Mouse (Mus musculus): Measurements from ENCODE around the gene App. TPM values are rescaled to one million over a fixed set of nuclear protein-coding genes. Genes with fewer than 3 reads are reported as not detected.
A peak's percentile ranks its signal among the peaks of the same experiment; 100 is the strongest.

The App gene
- polyA plus RNA-seq (2016; fragmentation: Nextera tagmentation; extraction: Ambion mirVana), result 80.2 and 94.7 TPM in 2 replicates

DNA sequence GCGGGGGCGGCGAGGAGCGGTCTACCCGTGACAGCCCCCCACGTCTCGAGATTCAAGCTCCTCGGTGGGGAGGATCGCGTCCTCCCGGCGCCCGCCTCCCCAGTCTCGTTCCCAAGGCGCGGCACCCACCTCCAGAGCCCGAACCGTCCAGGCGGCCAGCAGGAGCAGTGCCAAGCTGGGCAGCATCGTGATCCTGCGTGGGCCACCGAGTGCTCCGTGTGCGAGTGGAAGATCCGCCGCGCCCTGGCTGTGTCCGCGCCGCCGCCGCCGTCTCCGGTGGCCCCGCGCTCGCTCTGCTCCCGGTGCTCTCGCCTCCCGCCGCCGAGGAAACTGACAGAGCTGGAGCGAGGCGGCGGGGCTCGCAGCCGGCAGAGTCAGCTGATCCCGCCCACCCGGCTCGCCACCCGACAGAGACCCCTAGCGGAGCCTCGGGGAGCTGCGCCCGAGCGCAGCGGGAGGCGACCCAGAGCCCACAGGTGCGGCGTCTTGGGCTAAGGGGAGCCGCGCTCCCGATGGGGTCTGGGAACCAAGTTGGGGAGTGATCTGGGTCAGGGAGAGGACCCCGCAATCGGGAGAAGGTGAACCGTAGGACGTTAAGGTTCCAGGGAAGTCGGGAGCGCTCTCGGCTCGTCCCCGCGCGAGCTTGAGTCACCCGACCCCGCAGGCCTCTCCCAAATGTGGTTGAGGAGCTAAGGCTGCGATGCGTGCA lies at the start of gene App:
Gene App, minus strand, starts transcription at position 394 of the 709 bp plus-strand sequence.
- H3K27ac ChIP-seq, result peak within 1 kb of the TSS; percentile 90
- WGBS, result under 1% methylated on average over 74 of the region's 78 CpGs
- H3K4me3 ChIP-seq, result peak within 1 kb of the TSS; percentile 92
- peaks cover 9% of the 10 kb centered on the region for H3K27me3 ChIP-seq (ENCODE audit: low read depth, poor library complexity, severe bottlenecking)
- no peaks in the 10 kb centered on the region for H3K9me3 ChIP-seq (replicated peaks)
- DNase-seq (ENCODE audit: low spot score), result peak; percentile 92
- H3K4me1 ChIP-seq, result peaks cover 34% of the 10 kb centered on the region
- H3K36me3 ChIP-seq, result peaks cover 4% of the 10 kb centered on the region; the same call in 1 of the 2 replicates

DNA sequence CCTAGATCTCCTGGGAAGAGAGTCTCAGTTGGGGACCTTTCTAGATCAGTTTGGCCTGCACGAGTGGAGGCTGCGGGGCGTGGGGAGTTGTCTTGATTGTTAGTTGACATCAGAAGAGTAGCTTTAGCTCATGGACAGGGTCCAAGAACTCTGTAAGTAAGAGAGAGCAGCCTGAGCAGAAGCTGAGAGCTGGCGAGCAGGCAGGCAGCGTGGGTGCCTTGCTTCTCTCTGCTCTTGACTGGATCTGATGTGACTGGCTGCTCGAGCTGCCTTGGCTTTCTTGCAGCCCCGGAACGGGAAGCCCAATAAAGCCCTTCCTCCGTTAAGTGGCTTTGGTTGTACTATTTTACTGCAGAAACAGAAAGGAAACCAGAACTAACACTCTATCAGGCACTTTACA lies 42.3 kb upstream of the App start:
- no peak for DNase-seq (ENCODE audit: low spot score)
- no peaks in the 10 kb centered on the region for H3K36me3 ChIP-seq
- H3K27ac ChIP-seq, result no peak overlapping the region
- H3K27me3 ChIP-seq (ENCODE audit: low read depth, poor library complexity, severe bottlenecking), result no peaks in the 10 kb centered on the region
- no peaks in the 10 kb centered on the region for H3K9me3 ChIP-seq (replicated peaks)
- WGBS, result 82% methylated on average over 9 of the region's 9 CpGs
- peaks cover 13% of the 10 kb centered on the region for H3K4me1 ChIP-seq
- H3K4me3 ChIP-seq, result no peak overlapping the region

DNA sequence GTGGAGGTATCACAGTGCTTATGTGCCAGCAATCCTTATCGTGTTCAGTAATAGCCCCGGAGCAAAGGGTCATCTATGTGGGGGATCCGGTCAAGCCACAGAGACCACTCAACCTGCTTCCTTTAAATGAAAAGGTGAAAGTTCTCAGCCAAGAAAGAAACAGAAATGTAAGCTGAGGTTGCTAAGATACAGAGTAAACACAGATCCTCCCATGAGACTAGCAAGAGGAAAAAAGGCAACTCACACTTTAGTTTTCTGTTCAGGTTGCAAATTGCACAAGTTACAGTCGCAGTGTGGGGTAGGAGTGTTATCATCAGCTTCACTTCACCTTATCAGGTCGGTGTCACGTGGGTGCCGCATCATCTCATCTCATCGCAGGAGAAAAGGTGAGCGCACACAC lies 41.6 kb upstream of the App start:
- Histone ChIP-seq H3K27ac (no peak overlapping the region), H3K27me3 (ENCODE audit: low read depth, poor library complexity, severe bottlenecking) (no peaks in the 10 kb centered on the region), H3K4me3 (no peak overlapping the region), H3K36me3 (no peaks in the 10 kb centered on the region), H3K9me3 (replicated peaks) (no peaks in the 10 kb centered on the region), H3K4me1 (peaks cover 6% of the 10 kb centered on the region)
- 89% methylated on average over 9 of the region's 9 CpGs for WGBS
- no peak for DNase-seq (ENCODE audit: low spot score)

DNA sequence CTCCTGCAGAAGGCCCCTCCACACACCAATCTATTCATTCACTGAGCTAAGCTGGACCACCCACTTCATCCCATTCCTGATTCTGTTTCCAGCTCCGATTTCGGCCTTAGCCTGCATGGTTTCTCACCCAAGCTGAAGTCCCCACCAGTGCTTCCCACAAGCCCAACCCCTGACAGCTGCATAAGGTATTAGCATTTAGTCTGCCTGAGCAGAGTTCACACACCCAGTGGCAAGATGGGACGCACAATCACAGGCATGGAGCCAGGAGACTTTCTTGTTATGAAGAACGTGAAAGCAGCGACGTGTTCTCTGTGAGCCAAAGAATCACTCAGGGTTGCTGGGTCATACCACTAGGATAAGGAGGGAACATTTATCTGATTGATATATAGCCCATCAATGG lies 22.1 kb upstream of the App start:
- Histone ChIP-seq H3K4me3 (no peak overlapping the region), H3K27ac (no peak overlapping the region), H3K4me1 (no peaks in the 10 kb centered on the region), H3K36me3 (no peaks in the 10 kb centered on the region), H3K27me3 (ENCODE audit: low read depth, poor library complexity, severe bottlenecking) (no peaks in the 10 kb centered on the region), H3K9me3 (replicated peaks) (no peaks in the 10 kb centered on the region)
- WGBS, result 81% methylated on average over 6 of the region's 6 CpGs
- DNase-seq (ENCODE audit: low spot score), result no peak

DNA sequence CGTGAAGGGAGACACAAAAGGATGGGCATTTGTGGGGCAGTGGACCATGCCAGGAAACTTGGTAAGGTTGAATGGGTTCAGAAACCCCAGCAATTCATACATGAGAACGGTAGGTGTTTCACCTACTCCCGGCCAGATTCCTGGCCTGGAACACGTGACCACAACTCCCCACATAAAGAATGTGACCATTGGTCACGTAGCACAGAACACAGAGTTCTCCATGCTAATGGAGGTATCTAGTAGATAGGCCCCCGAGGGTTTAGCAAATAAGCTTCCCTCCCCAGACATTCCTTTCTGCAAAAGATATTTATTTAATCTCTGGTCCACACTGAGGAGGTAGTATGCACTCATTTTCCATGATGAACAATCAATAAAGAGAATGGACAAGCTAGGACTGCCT lies 21.6 kb upstream of the App start:
- Histone ChIP-seq H3K27me3 (ENCODE audit: low read depth, poor library complexity, severe bottlenecking) (no peaks in the 10 kb centered on the region), H3K4me1 (no peaks in the 10 kb centered on the region), H3K27ac (no peak overlapping the region), H3K4me3 (no peak overlapping the region), H3K36me3 (no peaks in the 10 kb centered on the region), H3K9me3 (replicated peaks) (no peaks in the 10 kb centered on the region)
- DNase-seq (ENCODE audit: low spot score), result no peak
- WGBS, result 89% methylated on average over 6 of the region's 6 CpGs

DNA sequence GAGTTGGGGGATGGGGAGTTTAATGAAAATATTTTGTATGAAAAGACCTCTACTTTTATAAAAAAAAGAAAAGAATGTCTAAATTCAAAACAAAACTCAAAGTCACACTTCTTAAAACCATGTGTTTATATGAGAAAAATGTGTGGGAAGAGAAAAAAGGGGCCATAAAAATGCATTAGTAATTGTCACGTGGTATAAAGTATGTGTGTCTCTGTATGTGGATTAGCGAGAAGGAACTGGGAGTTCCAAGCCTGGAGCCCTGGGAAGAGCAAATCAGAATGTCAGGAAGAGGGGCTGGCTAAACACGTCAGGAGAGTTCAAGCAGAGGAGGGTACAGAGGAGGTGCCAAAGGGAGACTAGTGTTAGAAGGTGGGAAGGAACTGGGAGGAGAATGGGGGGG lies 7.9 kb upstream of the App start:
- Histone ChIP-seq H3K4me3 (no peak overlapping the region), H3K36me3 (no peaks in the 10 kb centered on the region), H3K9me3 (replicated peaks) (no peaks in the 10 kb centered on the region), H3K27ac (no peak overlapping the region), H3K27me3 (ENCODE audit: low read depth, poor library complexity, severe bottlenecking) (no peaks in the 10 kb centered on the region), H3K4me1 (peaks cover 4% of the 10 kb centered on the region; the same call in 1 of the 2 replicates)
- DNase-seq (ENCODE audit: low spot score), result no peak
- 65% methylated on average over 3 of the region's 3 CpGs for WGBS

DNA sequence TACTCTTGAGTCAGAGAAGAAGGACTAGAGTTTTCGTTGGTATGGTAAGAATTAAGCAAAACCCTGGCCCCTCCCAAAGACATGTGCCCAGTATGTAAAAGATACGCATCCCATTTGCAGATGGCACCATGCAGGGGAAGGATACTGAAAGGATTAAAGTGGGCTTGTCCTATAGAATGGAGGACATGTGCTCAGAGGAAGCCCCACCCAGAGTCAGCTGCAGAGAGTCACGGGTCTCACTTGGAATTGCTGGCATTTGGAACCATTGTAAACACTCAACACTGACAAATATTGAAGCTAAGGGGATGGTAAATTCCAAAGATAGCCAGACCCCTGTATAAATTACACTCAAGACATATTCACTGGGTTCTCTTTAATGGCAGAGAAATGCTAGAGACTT lies 7.1 kb upstream of the App start:
- DNase-seq (ENCODE audit: low spot score), result no peak
- Histone ChIP-seq H3K9me3 (replicated peaks) (no peaks in the 10 kb centered on the region), H3K4me1 (peaks cover 4% of the 10 kb centered on the region; the same call in 1 of the 2 replicates), H3K4me3 (no peak overlapping the region), H3K27me3 (ENCODE audit: low read depth, poor library complexity, severe bottlenecking) (no peaks in the 10 kb centered on the region), H3K27ac (no peak overlapping the region), H3K36me3 (no peaks in the 10 kb centered on the region)
- 85% methylated on average over 3 of the region's 3 CpGs for WGBS

DNA sequence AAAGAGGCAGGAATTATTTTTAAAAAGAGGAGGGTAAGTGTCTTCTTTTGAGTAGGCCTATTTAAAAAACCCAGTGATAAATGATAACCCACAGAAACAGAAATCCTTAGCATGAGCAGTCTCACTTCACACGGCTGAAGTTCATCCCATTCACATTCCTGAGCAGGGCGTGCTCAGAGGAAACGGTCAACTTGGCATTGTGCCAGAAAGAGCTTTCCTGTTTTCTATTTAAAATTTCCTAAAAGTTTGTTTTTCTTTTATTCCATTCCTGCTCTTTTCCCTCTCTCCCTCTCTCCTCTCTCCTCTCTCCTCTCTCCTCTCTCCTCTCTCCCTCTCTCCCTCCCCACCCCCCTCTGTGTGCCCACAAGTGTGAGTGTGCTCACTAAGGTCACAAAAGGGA lies 3.1 kb upstream of the App start:
- no peak for DNase-seq (ENCODE audit: low spot score)

DNA sequence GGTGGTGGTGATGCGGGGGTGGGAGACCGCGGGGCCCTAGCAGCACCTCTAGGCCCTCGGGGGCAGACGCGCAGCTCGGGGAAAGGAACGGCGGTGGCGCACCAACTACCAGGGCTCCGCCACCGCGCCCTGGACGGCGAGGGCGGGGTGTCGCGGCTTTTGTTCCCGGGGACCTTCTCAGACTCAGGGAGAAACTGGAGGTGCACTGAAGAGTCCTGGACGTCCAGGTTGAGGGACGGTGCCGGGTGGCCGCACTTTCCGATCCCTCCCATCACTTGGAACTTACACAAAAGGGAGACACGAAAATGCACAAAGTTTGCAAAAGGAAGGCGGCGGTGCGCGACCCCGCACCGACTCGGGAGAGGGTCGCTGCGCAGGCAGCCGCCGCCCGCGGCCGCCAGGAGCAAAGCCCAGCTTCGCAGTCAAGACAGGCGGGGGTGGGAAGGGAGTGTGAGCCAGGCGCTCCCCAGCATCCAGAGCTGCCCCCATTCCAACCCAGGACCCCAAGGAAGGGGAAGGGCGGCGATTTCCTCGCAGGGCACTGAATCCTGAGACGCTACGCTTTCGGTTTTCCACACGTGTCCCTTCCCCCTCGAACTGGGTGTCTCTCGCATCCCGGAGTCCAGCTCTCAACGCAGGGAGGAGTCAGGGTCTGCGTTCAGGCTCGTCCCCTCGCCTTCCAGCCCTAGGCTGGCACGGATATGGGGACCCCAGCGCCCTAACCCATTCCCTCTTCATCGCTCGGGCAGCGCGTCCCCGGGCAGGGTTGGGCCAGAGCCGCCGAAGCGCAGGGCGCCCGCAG lies 794 bp downstream of the App start:
- Histone ChIP-seq H3K27me3 (ENCODE audit: low read depth, poor library complexity, severe bottlenecking) (peaks cover 9% of the 10 kb centered on the region), H3K4me3 (peak overlapping the region; percentile 92), H3K27ac (peak overlapping the region; percentile 90), H3K4me1 (peaks cover 35% of the 10 kb centered on the region), H3K9me3 (replicated peaks) (no peaks in the 10 kb centered on the region), H3K36me3 (peaks cover 11% of the 10 kb centered on the region)
- WGBS, result under 1% methylated on average over 68 of the region's 68 CpGs
- peak; percentile 78 for DNase-seq (ENCODE audit: low spot score)

More for the DNA sequence above, 3.1 kb upstream of the App start:
- H3K36me3 ChIP-seq, result no peaks in the 10 kb centered on the region
- H3K9me3 ChIP-seq (replicated peaks), result no peaks in the 10 kb centered on the region
- no peak overlapping the region; the same call in 1 of the 2 replicates for H3K27ac ChIP-seq
- 77% methylated on average over 3 of the region's 3 CpGs for WGBS
- H3K4me1 ChIP-seq, result peaks cover 7% of the 10 kb centered on the region
- H3K4me3 ChIP-seq, result no peak overlapping the region
- H3K27me3 ChIP-seq (ENCODE audit: low read depth, poor library complexity, severe bottlenecking), result peaks cover 9% of the 10 kb centered on the region

DNA sequence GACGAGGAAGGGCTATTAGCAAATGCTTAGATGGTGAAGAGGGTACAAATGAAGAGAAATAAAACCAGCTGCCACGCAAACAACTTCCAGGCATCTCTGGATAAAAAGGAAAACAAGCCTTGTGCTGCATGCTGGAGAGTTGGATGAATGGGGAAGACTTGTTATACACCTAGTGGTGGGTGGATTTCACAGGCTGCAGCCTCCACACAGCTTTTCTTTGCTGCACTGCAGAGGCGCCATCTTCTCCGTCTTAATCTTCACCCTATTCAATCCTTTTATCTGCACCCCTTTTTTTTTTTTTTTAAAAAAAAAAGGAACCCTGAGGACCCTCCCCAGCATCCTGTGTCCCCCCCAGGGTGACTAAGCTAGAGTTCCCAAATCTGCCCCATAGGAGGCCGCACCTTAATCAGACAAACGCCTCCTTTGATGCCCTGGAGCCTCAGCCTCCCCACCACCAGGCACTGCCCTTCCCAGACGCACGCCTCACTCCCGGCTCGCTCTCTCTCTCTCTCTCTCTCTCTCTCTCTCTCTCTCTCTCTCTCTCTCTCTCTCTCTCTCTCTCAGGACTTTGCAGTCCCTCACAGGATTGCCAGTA lies 1.5 kb downstream of the App start:
- DNase-seq (ENCODE audit: low spot score), result no peak
- H3K4me3 ChIP-seq, result peak overlapping the region; percentile 92
- peak overlapping the region; percentile 90 for H3K27ac ChIP-seq
- H3K4me1 ChIP-seq, result peaks cover 35% of the 10 kb centered on the region
- peaks cover 9% of the 10 kb centered on the region for H3K27me3 ChIP-seq (ENCODE audit: low read depth, poor library complexity, severe bottlenecking)
- WGBS, result under 1% methylated on average over 8 of the region's 10 CpGs
- no peaks in the 10 kb centered on the region for H3K9me3 ChIP-seq (replicated peaks)
- H3K36me3 ChIP-seq, result peaks cover 18% of the 10 kb centered on the region

DNA sequence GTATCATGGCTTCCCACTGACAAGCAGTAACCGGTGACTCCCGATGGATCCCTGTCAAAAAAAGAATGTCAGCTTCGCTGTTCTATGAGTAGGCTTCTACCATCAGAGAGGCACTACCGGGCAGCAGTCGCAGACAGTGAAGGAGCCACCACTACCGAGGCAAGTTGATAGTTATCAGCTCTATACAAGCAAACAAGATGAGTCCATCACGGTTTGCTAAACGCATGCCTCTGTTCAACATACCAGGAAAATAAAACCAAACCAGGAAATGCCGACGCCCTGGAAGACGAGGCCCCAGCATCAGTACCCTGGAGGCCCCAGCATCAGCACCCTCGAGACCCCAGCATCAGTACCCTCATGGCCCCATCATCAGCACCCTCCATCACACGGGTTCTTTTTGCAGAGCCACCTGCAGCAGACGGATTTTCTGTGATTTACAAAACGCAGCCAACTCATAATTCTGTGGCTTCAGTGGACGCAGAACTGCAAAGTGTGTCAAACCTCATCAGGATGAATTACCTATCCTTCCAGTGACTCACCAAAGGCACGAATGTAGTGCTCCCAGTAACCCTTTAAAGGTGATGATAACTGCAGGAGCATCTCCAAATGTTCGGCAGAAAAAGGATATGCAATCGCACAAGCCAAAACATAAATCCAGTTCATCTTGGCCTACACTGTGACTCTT lies 2.6 kb downstream of the App start:
- Histone ChIP-seq H3K27ac (no peak overlapping the region), H3K36me3 (peaks cover 19% of the 10 kb centered on the region), H3K4me3 (no peak overlapping the region), H3K9me3 (replicated peaks) (no peaks in the 10 kb centered on the region), H3K4me1 (peaks cover 34% of the 10 kb centered on the region), H3K27me3 (ENCODE audit: low read depth, poor library complexity, severe bottlenecking) (peaks cover 9% of the 10 kb centered on the region)
- WGBS, result 75% methylated on average over 19 of the region's 19 CpGs
- DNase-seq (ENCODE audit: low spot score), result no peak

DNA sequence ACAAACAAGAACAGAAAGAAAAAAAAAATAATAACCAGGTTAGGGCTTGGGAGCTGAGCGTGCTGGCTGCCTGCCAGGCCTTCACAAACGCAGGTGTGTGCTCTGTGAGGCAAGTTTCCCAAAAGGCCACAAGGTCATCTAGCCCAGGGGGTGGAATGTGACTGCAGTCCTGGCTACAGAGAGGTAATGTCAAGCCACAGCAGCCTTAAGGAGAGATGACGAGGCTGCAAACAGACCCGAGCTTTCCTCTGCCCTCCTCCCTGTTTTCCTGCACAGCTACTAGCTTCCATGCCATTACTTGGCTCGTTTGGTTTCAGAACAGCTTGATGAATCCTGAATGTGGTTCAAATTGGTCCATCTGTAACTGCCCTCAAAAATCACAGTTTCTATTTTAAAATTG lies 4.7 kb downstream of the App start:
- WGBS, result 55% methylated on average over 5 of the region's 5 CpGs
- H3K36me3 ChIP-seq, result peaks cover 19% of the 10 kb centered on the region
- no peak overlapping the region for H3K4me3 ChIP-seq
- peaks cover 45% of the 10 kb centered on the region for H3K4me1 ChIP-seq
- H3K27me3 ChIP-seq (ENCODE audit: low read depth, poor library complexity, severe bottlenecking), result no peaks in the 10 kb centered on the region
- H3K9me3 ChIP-seq (replicated peaks), result no peaks in the 10 kb centered on the region
- DNase-seq (ENCODE audit: low spot score), result no peak
- H3K27ac ChIP-seq, result no peak overlapping the region
